Mouse (Mus musculus): ENCODE measurements around the gene Agpat4.
"Not testable (repeated sequence)": the region's sequence is repeated elsewhere in the genome, so short reads cannot be mapped to it uniquely, and the experiment has no call there.

Gene Agpat4

DNA sequence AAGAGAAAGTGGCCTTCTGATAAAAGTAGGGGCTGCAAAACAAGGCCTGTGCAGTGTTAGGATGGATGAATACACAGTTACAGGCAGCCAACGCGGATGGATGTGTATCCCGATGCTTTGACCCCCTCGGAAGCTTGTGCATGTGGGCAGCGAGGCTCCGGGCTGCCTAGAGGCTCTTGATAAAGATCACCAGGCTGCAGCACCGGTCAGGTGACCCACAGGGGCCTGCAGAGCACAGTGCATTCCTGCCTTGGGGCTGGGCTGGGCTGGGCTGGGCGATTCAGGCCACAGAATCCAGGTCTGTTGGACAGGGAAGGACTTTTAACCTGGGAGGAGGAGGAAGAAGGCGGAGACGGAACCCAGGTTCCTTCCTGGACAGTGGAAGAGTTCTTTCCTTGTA lies 77.1 kb downstream of the Agpat4 start:
- DNase-seq: no peak

DNA sequence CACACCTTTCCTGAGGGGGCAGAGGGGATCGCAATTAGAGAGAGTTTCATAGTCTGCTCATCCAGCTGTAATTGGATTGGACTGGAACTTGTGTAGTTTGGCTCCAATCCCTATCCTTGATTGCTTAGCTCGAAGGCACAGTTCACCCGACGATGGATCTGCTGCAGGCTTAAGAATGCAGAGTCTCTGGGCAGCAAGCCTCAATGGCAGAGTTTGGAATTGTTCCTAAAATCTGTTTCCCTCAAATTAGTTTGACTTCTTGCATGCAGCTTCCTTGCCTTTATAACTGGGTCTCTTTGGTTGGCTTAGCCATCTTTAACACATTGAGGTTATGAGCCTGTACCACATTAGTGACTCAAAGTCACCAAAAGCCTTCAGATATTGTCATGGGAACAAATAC lies 81.4 kb downstream of the Agpat4 start:
- no peak for DNase-seq

DNA sequence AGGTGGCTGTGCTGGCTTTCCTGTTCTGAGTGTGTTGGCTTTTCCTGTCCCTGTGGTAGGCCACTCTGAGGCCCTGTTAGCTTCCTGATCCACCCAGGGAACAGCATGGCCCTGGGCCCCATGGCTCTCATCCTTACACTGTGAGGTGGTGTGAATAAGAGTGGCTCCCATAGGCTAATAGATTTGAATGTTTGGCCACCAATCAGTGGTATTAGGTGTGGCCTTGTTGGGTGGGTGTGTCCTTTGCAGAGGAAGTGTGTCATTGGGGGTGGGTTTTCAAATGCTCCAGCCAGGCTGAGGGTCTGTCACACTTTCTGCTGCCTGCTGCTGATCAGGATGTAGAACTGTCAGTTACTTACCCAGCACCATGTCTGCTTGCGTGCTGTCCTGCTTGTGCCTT lies 82.6 kb downstream of the Agpat4 start:
- no peak for DNase-seq

DNA sequence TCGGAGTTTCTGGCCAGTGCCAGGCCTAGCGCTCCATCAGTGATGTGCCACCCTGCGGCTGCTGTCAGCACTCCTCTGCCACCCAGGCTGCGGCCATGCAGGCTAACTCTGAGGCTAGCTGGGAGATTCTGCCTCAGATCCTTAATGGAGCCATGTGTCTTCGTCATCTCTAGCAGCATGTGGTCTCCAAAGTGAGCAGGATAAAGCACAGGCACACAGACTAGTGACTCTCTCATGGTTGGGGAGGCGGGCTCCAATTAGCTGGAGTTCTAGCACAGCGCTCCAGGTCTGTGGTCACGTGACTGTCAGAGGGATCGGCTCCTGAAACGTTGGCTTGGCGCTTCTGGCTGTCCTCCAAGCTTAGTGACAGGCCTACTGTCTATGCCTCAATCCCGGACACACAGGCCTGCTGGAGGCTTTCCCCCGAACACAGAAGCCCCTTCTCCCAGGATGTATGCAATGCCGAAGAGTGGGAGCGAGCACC lies 85.0 kb downstream of the Agpat4 start:
- no peak for DNase-seq

- DNase-seq: no peak
Observed at GRCm38 (mm10) chr17:12204246-12204645, 85.7 kb downstream of the Agpat4 start.

DNA sequence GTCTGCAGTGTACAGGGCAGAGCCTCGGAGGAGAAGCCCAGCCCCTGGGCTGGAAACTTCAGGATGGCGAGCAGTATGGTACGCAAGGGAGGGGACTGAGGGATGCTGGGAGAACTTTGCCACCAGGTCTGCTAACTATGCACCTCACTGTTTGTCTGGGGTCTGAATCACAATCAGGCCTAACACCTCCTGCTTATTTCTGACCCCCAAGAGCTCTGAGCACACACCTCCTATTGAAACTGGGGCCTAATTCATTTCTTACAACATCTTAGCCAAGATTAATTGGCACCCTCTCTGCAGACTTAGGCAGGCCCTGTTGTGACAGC lies 86.1 kb downstream of the Agpat4 start:
- no peak for DNase-seq

DNA sequence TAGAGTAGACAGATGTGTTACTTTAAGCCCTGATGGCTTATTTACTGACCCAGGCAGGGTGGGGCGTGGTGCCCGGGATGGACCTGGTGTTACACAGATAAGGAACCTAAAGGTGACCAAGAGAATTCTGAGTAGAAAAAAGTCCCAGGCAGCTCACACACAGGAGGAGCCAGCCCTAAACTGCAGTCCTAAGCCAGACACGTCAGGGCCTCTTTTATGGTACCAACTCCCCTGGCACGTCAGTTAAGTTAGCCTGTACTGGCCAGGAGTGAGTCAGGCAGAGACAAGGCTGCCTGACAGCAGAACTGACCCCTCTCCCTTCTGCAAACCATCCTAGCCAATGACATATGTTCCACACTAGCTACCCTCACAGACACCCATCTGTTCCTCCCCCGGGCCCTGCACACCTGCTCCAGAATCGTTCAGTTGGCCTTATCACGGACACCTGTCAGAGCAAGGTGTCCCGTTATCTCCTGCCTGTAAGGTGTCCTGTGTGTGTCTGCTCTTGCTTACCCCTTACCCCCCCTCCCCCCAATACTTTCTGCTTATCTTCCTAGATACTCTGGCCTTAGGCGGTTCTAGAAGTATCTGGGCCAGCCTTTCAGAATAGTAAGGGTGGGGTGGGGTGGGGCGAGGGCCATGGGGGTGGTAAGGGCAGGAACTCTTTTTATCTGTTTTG lies 86.7 kb downstream of the Agpat4 start:
- no peak for DNase-seq

- DNase-seq: peak; percentile 38 to 57
Observed at GRCm38 (mm10) chr17:12205694-12206075, 87.2 kb downstream of the Agpat4 start.

DNA sequence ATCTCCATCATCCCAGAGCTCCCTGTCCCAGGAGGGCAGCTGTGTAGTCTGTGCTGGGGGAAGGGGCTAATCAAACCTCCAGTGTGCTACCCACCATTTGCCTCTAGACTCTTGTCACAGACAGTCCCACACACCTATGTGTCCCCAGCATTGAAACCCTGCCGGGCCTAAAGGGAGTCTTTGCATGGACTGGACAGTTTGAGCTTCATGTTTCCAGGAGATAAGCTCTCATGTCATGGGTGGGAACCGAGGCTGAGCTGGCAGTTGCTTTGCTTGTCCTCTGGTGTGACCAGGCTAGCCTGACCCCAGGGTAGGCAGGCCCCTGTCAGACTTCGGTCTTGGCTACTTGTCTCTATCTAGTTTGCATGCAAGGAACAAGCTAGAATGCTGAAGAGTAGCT lies 87.7 kb downstream of the Agpat4 start:
- DNase-seq: no peak

GRCm38 (mm10) chr17:12207022-12207548 lies 88.6 kb downstream of the Agpat4 start:
- no peak for DNase-seq

- no peak for DNase-seq
Observed at GRCm38 (mm10) chr17:12209481-12209880, 91.0 kb downstream of the Agpat4 start.

DNA sequence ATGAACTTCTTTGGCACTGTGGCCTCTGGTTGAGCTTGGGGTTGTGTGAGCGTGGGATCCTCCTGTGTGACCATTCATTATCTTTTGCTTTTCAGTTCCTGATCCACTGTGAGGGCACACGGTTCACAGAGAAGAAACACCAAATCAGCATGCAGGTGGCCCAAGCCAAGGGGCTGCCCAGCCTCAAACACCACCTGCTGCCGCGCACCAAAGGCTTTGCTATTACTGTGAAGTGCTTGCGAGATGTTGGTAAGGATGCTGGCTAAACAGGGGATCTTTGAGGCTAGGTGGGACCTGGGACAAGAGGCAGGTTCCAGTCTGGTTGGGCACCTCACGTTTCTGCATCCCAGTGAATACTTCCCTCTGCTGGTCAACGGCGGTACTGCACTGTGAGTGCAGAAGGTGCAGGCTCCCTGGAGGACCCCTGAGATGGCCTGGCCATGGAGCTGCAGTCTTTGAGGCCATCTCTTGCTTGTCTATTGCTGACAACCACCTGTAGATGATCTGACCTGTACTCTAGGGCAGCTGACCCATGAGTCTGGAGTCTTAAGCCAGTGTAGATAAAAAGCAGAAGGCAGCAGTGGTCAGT lies 92.1 kb downstream of the Agpat4 start:
- peak; percentile 56 to 63 for DNase-seq

GRCm38 (mm10) chr17:12211890-12212289 lies 93.4 kb downstream of the Agpat4 start:
- DNase-seq: no peak

- DNase-seq: no peak
Observed at GRCm38 (mm10) chr17:12212341-12212740, 93.8 kb downstream of the Agpat4 start.

GRCm38 (mm10) chr17:12213430-12213829 lies 94.9 kb downstream of the Agpat4 start:
- no peak for DNase-seq

DNA sequence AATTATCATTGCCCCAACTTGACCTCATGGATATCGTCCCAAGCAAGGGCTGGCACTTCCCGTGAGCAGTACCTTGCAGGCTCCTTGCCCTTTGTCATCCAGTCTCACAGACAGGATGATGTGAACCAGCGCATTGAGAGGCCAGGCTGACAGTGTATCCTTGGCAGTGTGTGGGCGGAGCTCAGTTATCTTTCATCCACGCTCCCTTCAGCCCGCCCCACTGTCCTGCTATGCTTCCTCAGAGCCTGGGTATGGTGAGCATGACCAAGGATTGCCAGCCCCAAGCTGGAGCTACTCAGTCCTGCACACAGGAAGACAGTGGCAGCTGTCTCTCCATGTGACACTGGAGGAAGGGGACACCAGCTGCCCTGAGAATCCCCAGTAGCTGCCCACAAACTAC lies 97.7 kb downstream of the Agpat4 start:
- DNase-seq: no peak

DNA sequence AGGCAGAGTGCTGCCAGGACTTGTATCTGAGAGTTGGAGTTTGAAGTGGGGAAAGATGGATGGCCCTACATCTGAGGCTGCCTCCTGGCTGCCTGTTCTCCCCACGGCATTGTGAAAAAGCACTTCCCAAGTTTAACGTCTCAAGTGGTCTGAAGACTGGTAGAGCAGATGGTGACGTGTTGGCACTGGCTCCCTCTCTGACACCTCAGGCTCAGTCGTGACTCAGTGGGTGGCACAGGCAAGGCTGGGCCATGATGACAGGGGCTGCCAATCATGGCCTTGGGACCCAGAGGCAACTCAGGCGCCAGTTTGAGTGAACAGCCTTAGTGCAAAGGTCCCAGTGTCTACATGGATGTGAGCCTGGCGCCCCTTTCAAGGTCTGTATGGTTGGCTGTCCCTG lies 103.4 kb downstream of the Agpat4 start:
- DNase-seq: no peak

DNA sequence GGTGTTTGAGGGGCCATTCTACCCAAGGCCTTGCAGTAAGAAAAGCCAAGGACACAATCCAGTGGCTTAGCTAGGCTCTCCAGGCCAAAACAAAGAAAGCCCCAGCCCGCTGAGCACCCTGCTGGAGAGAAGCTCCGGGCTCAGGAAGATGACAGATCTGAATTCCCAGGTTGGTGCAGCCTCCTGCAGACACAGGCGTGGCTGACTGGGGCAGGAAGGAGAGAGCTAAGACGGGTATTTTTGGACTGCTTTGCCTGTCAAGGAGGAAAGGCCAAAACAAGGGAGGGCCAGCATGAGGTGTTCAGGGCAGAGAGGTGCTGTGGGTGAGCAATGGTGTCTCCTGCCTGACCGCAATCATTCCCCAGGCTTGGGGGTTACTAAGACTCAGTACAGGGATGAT lies 105.2 kb downstream of the Agpat4 start:
- no peak for DNase-seq

DNA sequence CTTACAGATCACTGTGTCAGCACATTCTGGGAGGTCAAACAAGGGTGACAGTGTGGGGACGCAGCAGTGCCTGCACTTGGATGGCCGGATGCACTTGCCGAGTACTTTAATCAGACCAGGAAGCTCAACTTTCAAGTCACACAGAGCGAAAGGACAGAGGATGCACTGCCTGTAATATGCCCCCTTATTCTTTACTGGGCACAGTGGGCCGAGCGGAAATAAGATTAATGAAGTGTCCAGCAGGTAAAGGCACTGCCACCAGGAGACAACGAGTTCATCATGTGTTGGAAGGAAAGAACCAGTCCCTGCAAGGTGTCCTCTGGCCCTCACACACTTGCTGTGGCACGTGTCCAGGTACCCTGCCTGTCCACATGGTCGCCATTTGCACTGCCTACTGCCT lies 105.6 kb downstream of the Agpat4 start:
- no peak for DNase-seq

- not testable (repeated sequence) for DNase-seq
Observed at GRCm38 (mm10) chr17:12224551-12224950, 106.0 kb downstream of the Agpat4 start.

DNA sequence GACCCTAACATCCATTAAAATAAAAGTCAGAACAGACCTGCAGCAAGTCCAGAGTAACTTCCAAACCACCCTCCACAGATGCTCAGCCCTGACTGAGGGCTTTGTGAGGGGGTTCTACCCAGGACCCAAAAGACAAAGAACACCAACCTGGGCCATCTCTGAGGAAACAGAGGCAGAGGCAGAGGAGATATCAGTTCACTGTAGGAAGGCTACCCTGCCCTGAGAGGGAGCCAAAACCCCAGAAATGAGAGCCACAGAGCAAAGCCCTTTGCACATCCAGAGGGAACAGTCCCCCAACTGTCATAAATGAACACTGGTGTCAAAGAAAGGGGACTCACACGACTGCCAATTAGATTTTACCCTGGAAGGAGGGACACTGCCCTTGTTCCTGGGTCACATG lies 106.7 kb downstream of the Agpat4 start:
- no peak for DNase-seq

GRCm38 (mm10) chr17:12226551-12226950 lies 108.0 kb downstream of the Agpat4 start:
- no peak for DNase-seq

DNA sequence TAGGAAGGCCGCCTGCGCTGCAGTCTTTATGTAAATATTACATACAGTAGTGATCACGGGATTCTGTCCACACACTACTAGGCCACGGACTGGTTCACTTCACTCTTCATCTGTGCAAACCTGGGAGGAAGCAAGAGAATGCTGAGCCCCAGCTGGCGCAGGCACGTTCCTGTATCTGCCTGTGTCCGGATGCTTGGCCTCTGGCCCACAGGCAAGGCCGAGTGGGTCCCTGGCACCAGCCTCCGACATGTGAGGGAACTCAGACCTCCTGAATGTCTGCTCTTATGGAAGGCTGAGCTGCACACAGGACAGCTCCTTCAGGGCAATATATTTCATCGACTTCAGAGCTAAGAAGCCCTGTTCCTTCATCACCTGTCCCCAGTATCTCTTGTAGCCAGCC lies 109.5 kb downstream of the Agpat4 start:
- DNase-seq: no peak

GRCm38 (mm10) chr17:12228471-12228870 lies 110.0 kb downstream of the Agpat4 start:
- DNase-seq: no peak

DNA sequence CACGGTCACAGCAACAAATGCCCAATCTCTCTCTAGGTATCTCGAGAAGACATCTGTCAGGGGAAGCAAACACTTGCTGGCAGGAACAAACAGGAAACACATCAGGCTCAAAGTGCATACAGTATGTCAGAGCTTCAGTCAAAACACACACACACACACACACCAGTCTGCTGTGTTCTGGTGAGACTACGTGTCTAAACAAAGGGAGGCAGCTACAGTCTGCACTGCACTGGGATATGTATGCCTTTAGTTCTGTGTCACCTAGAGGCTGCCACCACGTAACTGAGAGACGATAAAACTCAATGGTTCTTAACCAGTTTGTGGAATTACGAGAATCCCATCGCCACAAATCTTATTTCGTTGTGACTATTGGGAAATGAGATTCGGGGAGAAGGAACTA lies 111.3 kb downstream of the Agpat4 start:
- DNase-seq: no peak

All from thymus, adult 18-20 months (tissue).